Mouse (Mus musculus) E14TG2a.4 (cell line): ENCODE results near the gene C1qtnf6.

Source experiments
- CTCF ChIP-seq: conservative IDR thresholded peaks from 2 replicates; pipeline ENCODE4 v1.5.1; 2014; ENCODE audit warnings: low read length
- NANOG ChIP-seq: IDR thresholded peaks from 2 replicates; pipeline ENCODE4 v1.6.1; 2014; ENCODE audit warnings: borderline replicate concordance, low read length, mixed read lengths

- TF ChIP-seq CTCF (no peak), NANOG (no peak)
Observed at GRCm38 (mm10) chr15:78531451-78531720, 170 bp upstream of the C1qtnf6 start.
